Comparison of ENCODE assay signal across 11 mouse cellular contexts in genomic region chr16:32672250-32672649, GRCm38 (mm10). TPM values are rescaled to one million over a fixed set of nuclear protein-coding genes. Genes with fewer than 3 reads are reported as not detected.
A peak's percentile ranks its signal among the peaks of the same experiment; 100 is the strongest.
DNase-seq lines count a peak whose midpoint lies in the region; ATAC-seq and TF ChIP-seq lines count a peak whose summit lies in the region.
"Had no signal": no experiment of that assay in that cellular context is flagged by ENCODE, and none has a peak within 500 bp of the region (broad histone marks: within the 10 kb centered on the region; RNA-seq: fewer than 3 reads in every experiment).

No protein-coding gene starts in this region.

- no peaks in the 10 kb centered on the region for H3K9me3 ChIP-seq in heart, postnatal 0 days (replicated peaks; ENCODE audit: control insufficient read depth, low read length)
- no peaks in the 10 kb centered on the region for H3K9me3 ChIP-seq in erythroblast, embryonic 14.5 days (ENCODE audit: control insufficient read depth, low read length)
- H3K9me3 ChIP-seq: G1E; heart, embryonic 15.5 days had no signal

- H3K9ac ChIP-seq in heart, postnatal 0 days (replicated peaks; ENCODE audit: low read depth, low read length) = no peak overlapping the region
- H3K9ac ChIP-seq: heart, embryonic 15.5 days; lung, embryonic 14.5 days had no signal

- H3K4me3 ChIP-seq in heart, postnatal 0 days (ENCODE audit: low read depth, low read length) = no peak overlapping the region
- peak overlapping the region; percentile 16 for H3K4me3 ChIP-seq in erythroblast, embryonic 14.5 days (replicated peaks)
- H3K4me3 ChIP-seq: heart, embryonic 15.5 days had no signal

- peaks cover 11% of the 10 kb centered on the region for H3K4me1 ChIP-seq in heart, postnatal 0 days (ENCODE audit: control insufficient read depth, insufficient read depth)
- peaks cover 72% of the 10 kb centered on the region for H3K4me1 ChIP-seq in erythroblast, embryonic 14.5 days (ENCODE audit: control insufficient read depth)

- ATAC-seq in heart, postnatal 0 days (ENCODE audit: insufficient read depth, low read depth) = no peak
- ATAC-seq in CD4-positive, CD25-positive, alpha-beta regulatory T cell, adult 4 months = peak; percentile 71

- TF ChIP-seq EP300 in heart, postnatal 0 days (IDR thresholded peaks at IDR 0.05; ENCODE audit: low read depth) = no peak

- intact Hi-C loops in heart, postnatal 36 days (cut with DNase I) = no loop called here

- H3K27ac ChIP-seq in heart, postnatal 0 days (ENCODE audit: low read depth) = 0 out of 2 replicates have a peak overlapping the region, but pooled peaks have one; percentile 11
- H3K27ac ChIP-seq: heart, embryonic 15.5 days had no signal

- no peak for DNase-seq in heart, postnatal 0 days (ENCODE audit: low spot score)
- no peak for DNase-seq in heart, postnatal 36 days
- peak; percentile 90 for DNase-seq in 3T3-L1 (ENCODE audit: low read depth, low spot score)
- DNase-seq in thymus, postnatal 36 days = no peak
- no peak for DNase-seq in retina, postnatal 1 day
- DNase-seq: cerebellum, adult 2 months; lung, embryonic 14.5 days had no signal

- no peak for TF ChIP-seq CTCF in heart, postnatal 0 days (IDR thresholded peaks at IDR 0.05; ENCODE audit: low read depth)

- no peak overlapping the region for H3K4me2 ChIP-seq in heart, postnatal 0 days (ENCODE audit: low read depth, low read length)
- H3K4me2 ChIP-seq: heart, embryonic 15.5 days; lung, embryonic 14.5 days had no signal

- H3K36me3 ChIP-seq in heart, postnatal 0 days (replicated peaks; ENCODE audit: control insufficient read depth, insufficient read depth, low read length) = peaks cover 29% of the 10 kb centered on the region
- peaks cover 97% of the 10 kb centered on the region for H3K36me3 ChIP-seq in erythroblast, embryonic 14.5 days (ENCODE audit: control insufficient read depth)

- H3K27me3 ChIP-seq in heart, postnatal 0 days (ENCODE audit: control insufficient read depth, insufficient read depth, low read length) = no peaks in the 10 kb centered on the region
- H3K27me3 ChIP-seq in erythroblast, embryonic 14.5 days (ENCODE audit: control insufficient read depth) = no peaks in the 10 kb centered on the region
- H3K27me3 ChIP-seq: heart, embryonic 15.5 days had no signal

- WGBS in heart, postnatal 0 days = 86% methylated on average over 7 of the region's 7 CpGs

RNA-seq across cellular contexts. Expression of gene Tnk2, which starts 28.6 kb away (rescaled TPM):
- 9.4 and 14.2 TPM in 2 replicates for total RNA-seq in heart, postnatal 0 days (2014; rRNA removed; ENCODE audit: low replicate concordance)
- 6.0 and 7.0 TPM in 2 replicates for polyA plus RNA-seq in heart, postnatal 0 days (2015; fragmentation: Nextera tagmentation; extraction: Ambion mirVana)
- total RNA-seq in heart, postnatal 36 days (2021) = 10 to 100 TPM; 18.0 to 19.8 TPM
- 1 to 10 TPM; 4.8 to 8.9 TPM for polyA plus RNA-seq in CD4-positive, CD25-positive, alpha-beta regulatory T cell, adult 4 months (2017; shearing (Covaris generic))
- 59.1 and 61.6 TPM in 2 replicates for polyA plus RNA-seq in erythroblast, embryonic 14.5 days (2012)
